In the genomic region with DNA sequence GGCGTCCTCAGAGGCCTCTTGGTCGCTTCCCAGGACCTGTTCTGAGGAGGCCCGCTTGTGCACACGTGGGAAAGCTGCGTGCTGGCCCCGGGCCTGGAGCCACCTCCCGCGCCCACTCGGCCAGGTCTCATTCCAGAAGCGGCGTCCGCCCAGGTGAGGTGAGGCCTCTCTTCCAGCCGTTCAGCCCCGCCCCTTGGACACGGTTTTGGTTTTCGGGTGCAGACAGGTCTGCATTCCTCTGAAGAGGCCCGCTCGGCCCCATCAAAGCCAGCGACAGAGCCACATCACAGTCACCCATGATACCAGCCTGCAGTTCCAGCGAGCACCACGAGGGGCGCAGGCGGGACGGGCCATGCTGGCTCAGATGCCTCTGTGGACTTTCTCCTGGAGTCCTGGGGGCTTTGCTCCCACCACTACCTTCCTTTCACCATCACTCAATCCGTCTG, we compare ENCODE assay signal across 9 mouse cellular contexts. TPM values are rescaled to one million over a fixed set of nuclear protein-coding genes. Genes with fewer than 3 reads are reported as not detected.
DNase-seq lines count a peak whose midpoint lies in the region; ATAC-seq lines count a peak whose summit lies in the region.
"Had no signal": no experiment of that assay in that cellular context is flagged by ENCODE, and none has a peak within 500 bp of the region (broad histone marks: within the 10 kb centered on the region; RNA-seq: fewer than 3 reads in every experiment).

No protein-coding gene starts in this region.

- no peaks in the 10 kb centered on the region for H3K9me3 ChIP-seq in intestine, embryonic 14.5 days (ENCODE audit: control insufficient read depth, low read length)
- H3K9me3 ChIP-seq: megakaryocyte, embryonic 14.5 days had no signal

- peak; percentile 96 for DNase-seq in ZHBTc4 (ENCODE audit: low read depth, low spot score)
- DNase-seq in embryo, embryonic 10.5 days (ENCODE audit: low spot score) = peak; percentile 87
- peak; percentile 69 to 75 for DNase-seq in gastrocnemius, postnatal 4 days (ENCODE audit: low spot score in 2 of 2)
- peak; percentile 94 for DNase-seq in intestine, embryonic 14.5 days (ENCODE audit: low spot score)
- peak; percentile 44 to 67 for DNase-seq in left cerebral cortex, adult 8-10 months (ENCODE audit: low spot score in 2 of 2)
- peak; percentile 58 to 67 for DNase-seq in right cerebral cortex, adult 2 months (ENCODE audit: low spot score in 2 of 2)
- peak; percentile 56 for DNase-seq in urinary bladder, postnatal 10 days (ENCODE audit: low spot score)

- no peaks in the 10 kb centered on the region for H3K27me3 ChIP-seq in intestine, embryonic 14.5 days (replicated peaks; ENCODE audit: control insufficient read depth, insufficient read depth, low read length)
- H3K27me3 ChIP-seq: megakaryocyte, embryonic 14.5 days had no signal

- no peaks in the 10 kb centered on the region for H3K36me3 ChIP-seq in intestine, embryonic 14.5 days (ENCODE audit: control insufficient read depth, insufficient read depth, low read length)

- 19% methylated on average over 25 of the region's 25 CpGs for WGBS in intestine, embryonic 14.5 days

- 0 out of 2 replicates have a peak overlapping the region, but pooled peaks have one; percentile 13 for H3K4me3 ChIP-seq in intestine, embryonic 14.5 days (ENCODE audit: low read depth, low read length)
- H3K4me3 ChIP-seq: megakaryocyte, embryonic 14.5 days had no signal

- peak overlapping the region; percentile 53 for H3K4me2 ChIP-seq in intestine, embryonic 14.5 days (ENCODE audit: low read length)

- peak; percentile 79 for ATAC-seq in intestine, embryonic 14.5 days (replicated peaks; ENCODE audit: low FRiP score, low TSS enrichment, low read depth)
- peak; percentile 74 for ATAC-seq in megakaryocyte, adult 5-6 weeks (ENCODE audit: poor library complexity, severe bottlenecking)

- H3K9ac ChIP-seq in intestine, embryonic 14.5 days (ENCODE audit: low read length) = no peak overlapping the region

- no peak overlapping the region for H3K27ac ChIP-seq in intestine, embryonic 14.5 days (ENCODE audit: low read depth)

- 0 out of 2 replicates have a peak, but pooled peaks cover 2% of the 10 kb centered on the region for H3K4me1 ChIP-seq in intestine, embryonic 14.5 days (replicated peaks; ENCODE audit: control insufficient read depth, insufficient read depth, low read length)

RNA-seq across cellular contexts. Expression of a gene that starts 51.9 kb away (rescaled TPM):
- 10 to 100 TPM; 33.8 to 49.3 TPM for total RNA-seq in gastrocnemius, postnatal 4 days (2021)
- polyA plus RNA-seq in intestine, embryonic 14.5 days (2014; fragmentation: Nextera tagmentation; extraction: Ambion mirVana) = 5.9 and 7.9 TPM in 2 replicates
- total RNA-seq in left cerebral cortex, adult 8-10 months (2022) = 1 to 10 TPM; 4.5 to 7.9 (median 5.7) TPM
- total RNA-seq in megakaryocyte, adult 5-6 weeks (2015) = 196 and 224 TPM in 2 replicates
- total RNA-seq in megakaryocyte, adult 5-6 weeks (2017) = 96.7 and 117 TPM in 2 replicates
